Mouse (Mus musculus) thymus, adult 2 months (tissue): ENCODE measurements around the gene Dkk3. TPM values are rescaled to one million over a fixed set of nuclear protein-coding genes. Genes with fewer than 3 reads are reported as not detected.

Experiments
- DNase-seq: peaks from one replicate; pipeline ENCODE4 v3.0.0; 2021
- H3K27ac ChIP-seq: fragments of 200-500 bp; 2 replicates; pipeline ENCODE4 v1.5.1; 2012; ENCODE audit warnings: low read length, control low read depth; ENCODE audit not compliant: control insufficient read depth, insufficient read depth
- H3K27me3 ChIP-seq: fragments of 200-500 bp; 2 replicates; pipeline ENCODE4 v1.6.1; 2012; ENCODE audit warnings: mild to moderate bottlenecking, low read length, moderate library complexity, mixed read lengths; ENCODE audit not compliant: control insufficient read depth, insufficient read depth
- H3K36me3 ChIP-seq: fragments of 200-500 bp; 2 replicates; pipeline ENCODE4 v1.6.1; 2012; ENCODE audit warnings: mild to moderate bottlenecking, low read length, moderate library complexity; ENCODE audit not compliant: control insufficient read depth, insufficient read depth
- H3K4me1 ChIP-seq: fragments of 200-500 bp; replicated peaks from 2 replicates; pipeline ENCODE4 v1.6.1; 2012; ENCODE audit warnings: low read length; ENCODE audit not compliant: control insufficient read depth, insufficient read depth
- H3K4me3 ChIP-seq: fragments of 200-500 bp; 2 replicates; pipeline ENCODE4 v1.5.1; 2012; ENCODE audit warnings: mild to moderate bottlenecking, low read length, control low read depth, moderate library complexity; ENCODE audit not compliant: control insufficient read depth, insufficient read depth
- CTCF ChIP-seq: fragments of 200-500 bp; IDR thresholded peaks from 2 replicates; pipeline ENCODE4 v1.5.1; 2012; ENCODE audit warnings: mild to moderate bottlenecking, control low read depth, low read length, moderate library complexity, borderline replicate concordance; ENCODE audit not compliant: control insufficient read depth, poor library complexity, insufficient read depth; ENCODE audit errors: extremely low read depth
- POLR2A ChIP-seq: fragments of 200-500 bp; IDR thresholded peaks from 2 replicates; pipeline ENCODE4 v1.6.1; 2012; ENCODE audit warnings: mild to moderate bottlenecking, low read length, control low read depth, moderate library complexity; ENCODE audit not compliant: control insufficient read depth, poor library complexity, insufficient read depth; ENCODE audit errors: extremely low read depth
- WGBS: fragments of 180-500 bp; shearing (Covaris S2); methylation state at CpG from one replicate; pipeline ENCODE4 v1.1.7; 2018; 5-methylcytosine and 5-hydroxymethylcytosine counted together
- polyA plus RNA-seq: library from polyadenylated mRNA; depleted of rRNA; stranded (reverse); fragments of >200 nt; gene quantifications from 2 replicates; pipeline ENCODE4 v1.2.3, GENCODE M21; 2012

Gene Dkk3
- polyA plus RNA-seq, 1 experiment = 5.9 TPM

- 7% methylated on average over 22 of the region's 23 CpGs for WGBS
- DNase-seq = no peak
- Histone ChIP-seq H3K4me1 (no peaks in the 10 kb centered on the region), H3K36me3 (no peaks in the 10 kb centered on the region), H3K27ac (no peak overlapping the region), H3K27me3 (peaks cover 11% of the 10 kb centered on the region), H3K4me3 (no peak overlapping the region)
- TF ChIP-seq CTCF = no peak
- no peak for TF ChIP-seq POLR2A
These were observed 528 bp downstream of the Dkk3 start for GRCm38 (mm10) chr7:112158316-112158741.

GRCm38 (mm10) chr7:112157584-112158315 lies 1.1 kb downstream of the Dkk3 start:
- TF ChIP-seq POLR2A = no peak
- TF ChIP-seq CTCF = no peak
- no peaks in the 10 kb centered on the region for H3K4me1 ChIP-seq
- H3K27me3 ChIP-seq = peaks cover 11% of the 10 kb centered on the region
- no peak overlapping the region for H3K27ac ChIP-seq
- H3K4me3 ChIP-seq = no peak overlapping the region
- 33% methylated on average over 23 of the region's 23 CpGs for WGBS
- DNase-seq = no peak
- H3K36me3 ChIP-seq = no peaks in the 10 kb centered on the region

- TF ChIP-seq POLR2A (no peak), CTCF (no peak)
- peaks cover 11% of the 10 kb centered on the region for H3K27me3 ChIP-seq
- DNase-seq = no peak
- no peaks in the 10 kb centered on the region for H3K36me3 ChIP-seq
- no peak overlapping the region for H3K27ac ChIP-seq
- H3K4me3 ChIP-seq = no peak overlapping the region
- H3K4me1 ChIP-seq = no peaks in the 10 kb centered on the region
- 70% methylated on average over 1 of the region's 1 CpGs for WGBS
These were observed 3.7 kb downstream of the Dkk3 start for GRCm38 (mm10) chr7:112155194-112155593.

GRCm38 (mm10) chr7:112154445-112154844 lies 4.4 kb downstream of the Dkk3 start:
- 77% methylated on average over 4 of the region's 4 CpGs for WGBS
- Histone ChIP-seq H3K4me1 (no peaks in the 10 kb centered on the region), H3K4me3 (no peak overlapping the region), H3K36me3 (no peaks in the 10 kb centered on the region), H3K27me3 (peaks cover 11% of the 10 kb centered on the region), H3K27ac (no peak overlapping the region)
- TF ChIP-seq POLR2A (no peak), CTCF (no peak)
- no peak for DNase-seq

GRCm38 (mm10) chr7:112149113-112149512 lies 9.7 kb downstream of the Dkk3 start:
- no peak for TF ChIP-seq CTCF
- TF ChIP-seq POLR2A = no peak
- Histone ChIP-seq H3K36me3 (no peaks in the 10 kb centered on the region), H3K27me3 (no peaks in the 10 kb centered on the region), H3K27ac (no peak overlapping the region), H3K4me1 (no peaks in the 10 kb centered on the region), H3K4me3 (no peak overlapping the region)
- 95% methylated on average over 10 of the region's 10 CpGs for WGBS
- DNase-seq = no peak

GRCm38 (mm10) chr7:112147979-112148378 lies 10.9 kb downstream of the Dkk3 start:
- no peak for DNase-seq
- TF ChIP-seq CTCF (no peak), POLR2A (no peak)
- H3K27me3 ChIP-seq = no peaks in the 10 kb centered on the region
- H3K4me3 ChIP-seq = no peak overlapping the region
- no peaks in the 10 kb centered on the region for H3K4me1 ChIP-seq
- WGBS = 46% methylated on average over 2 of the region's 2 CpGs
- H3K36me3 ChIP-seq = no peaks in the 10 kb centered on the region
- H3K27ac ChIP-seq = no peak overlapping the region

- Histone ChIP-seq H3K27me3 (no peaks in the 10 kb centered on the region), H3K27ac (no peak overlapping the region), H3K36me3 (no peaks in the 10 kb centered on the region), H3K4me3 (no peak overlapping the region), H3K4me1 (no peaks in the 10 kb centered on the region)
- no peak for DNase-seq
- TF ChIP-seq CTCF (no peak), POLR2A (no peak)
- WGBS = 89% methylated on average over 11 of the region's 11 CpGs
These were observed 14.1 kb downstream of the Dkk3 start for GRCm38 (mm10) chr7:112144646-112145179.
